Mouse (Mus musculus): ENCODE measurements around the gene D630045J12Rik.

Gene D630045J12Rik

GRCm38 (mm10) chr6:38253736-38254641, at the start of gene D630045J12Rik:
Gene D630045J12Rik, minus strand, starts transcription at chr6:38254009.
- peak; percentile 44 to 48 for DNase-seq

- DNase-seq: peak; percentile 33 to 47
Observed at GRCm38 (mm10) chr6:38298761-38299401, 45.1 kb upstream of the D630045J12Rik start, which contains the start of gene Zc3hav1l. Gene Zc3hav1l, minus strand, starts transcription at chr6:38299259.

DNA sequence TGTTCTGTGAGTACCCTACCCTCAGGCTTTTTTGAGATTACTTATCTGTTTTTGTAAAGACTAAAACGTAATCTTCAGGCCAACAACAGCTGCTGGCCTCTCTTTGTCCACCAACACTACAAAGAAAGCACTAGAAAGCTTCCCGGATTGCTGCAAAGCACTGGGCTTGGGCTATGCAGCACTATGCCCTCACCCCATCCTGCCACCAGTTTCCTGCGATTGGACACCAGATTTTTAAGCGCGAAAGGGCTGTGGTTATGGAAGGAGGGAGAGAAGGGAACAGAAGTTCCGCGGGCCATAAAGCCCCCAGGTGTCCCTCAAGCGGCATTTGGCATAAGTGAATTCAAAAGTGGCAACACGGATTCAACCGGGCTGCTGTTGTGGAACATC, 44.4 kb upstream of the D630045J12Rik start:
- no peak for DNase-seq

DNA sequence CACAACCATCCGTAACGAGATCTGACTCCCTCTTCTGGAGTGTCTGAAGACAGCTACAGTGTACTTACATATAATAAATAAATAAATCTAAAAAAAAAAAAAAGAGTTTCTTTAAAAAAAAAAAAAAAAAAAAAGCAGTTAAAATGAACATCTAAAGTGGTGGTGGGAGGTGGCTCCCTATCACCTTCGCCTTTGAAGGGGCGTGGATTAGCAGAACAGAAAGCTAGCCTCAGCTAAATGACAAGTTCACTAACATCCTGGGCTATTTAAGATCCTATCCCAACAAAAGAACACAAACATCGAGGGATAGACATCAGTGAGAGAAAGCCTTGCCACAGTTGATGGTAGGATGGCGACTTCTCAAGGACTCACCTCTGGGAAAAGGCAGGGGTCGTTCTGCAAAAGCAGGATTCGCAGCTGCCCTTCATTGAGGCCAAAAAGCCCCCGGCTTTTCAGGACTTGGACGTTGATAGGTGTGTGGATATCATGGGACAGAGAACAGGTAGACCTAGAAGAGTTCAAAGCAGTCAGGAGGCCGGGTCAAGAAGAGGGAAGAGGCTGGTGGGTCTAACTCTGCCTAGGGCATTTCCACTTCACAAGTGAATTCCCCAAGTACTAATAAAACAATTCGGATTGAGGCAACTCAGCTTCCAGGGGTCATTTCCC, 43.9 kb upstream of the D630045J12Rik start:
- DNase-seq: no peak

DNA sequence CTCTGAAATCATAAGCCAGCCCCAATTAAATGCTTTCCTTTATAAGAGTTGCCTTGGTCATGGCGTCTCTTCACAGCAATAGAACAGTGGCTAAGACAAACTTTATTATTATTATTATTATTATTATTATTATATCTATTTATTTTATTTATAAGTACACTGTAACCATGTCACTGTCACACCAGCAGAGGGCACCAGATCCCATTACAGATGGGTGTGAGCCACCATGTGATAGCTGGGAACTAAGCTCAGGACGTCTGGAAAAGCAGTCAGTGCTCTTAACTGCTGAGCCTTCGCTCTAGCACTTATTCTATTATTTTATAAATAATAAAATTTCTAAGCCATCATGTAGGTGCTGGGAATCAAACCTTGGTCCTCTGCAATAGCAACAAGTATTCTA, 39.9 kb upstream of the D630045J12Rik start:
- DNase-seq: no peak

- DNase-seq: no peak
Observed at GRCm38 (mm10) chr6:38292871-38293646, 39.2 kb upstream of the D630045J12Rik start.

DNA sequence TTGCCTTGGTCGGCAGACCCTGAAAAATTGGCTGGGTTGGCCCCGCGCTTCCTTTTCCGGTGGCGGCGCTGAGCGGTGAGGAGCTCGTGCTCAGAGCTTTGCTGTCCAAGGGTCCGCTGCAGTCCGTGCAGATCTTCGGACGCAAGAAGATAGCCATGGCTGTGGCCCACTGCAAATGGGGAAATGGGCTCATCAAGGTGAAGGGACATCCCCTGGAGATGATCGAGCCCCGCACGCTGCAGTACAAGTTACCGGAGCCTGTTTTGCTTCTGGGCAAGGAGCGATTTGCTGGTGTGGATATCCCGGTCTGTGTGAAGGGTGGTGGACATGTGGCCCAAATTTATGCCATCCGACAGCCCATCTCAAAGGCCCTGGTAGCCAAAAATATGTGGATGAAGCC, 30.6 kb upstream of the D630045J12Rik start:
- no peak for DNase-seq

DNA sequence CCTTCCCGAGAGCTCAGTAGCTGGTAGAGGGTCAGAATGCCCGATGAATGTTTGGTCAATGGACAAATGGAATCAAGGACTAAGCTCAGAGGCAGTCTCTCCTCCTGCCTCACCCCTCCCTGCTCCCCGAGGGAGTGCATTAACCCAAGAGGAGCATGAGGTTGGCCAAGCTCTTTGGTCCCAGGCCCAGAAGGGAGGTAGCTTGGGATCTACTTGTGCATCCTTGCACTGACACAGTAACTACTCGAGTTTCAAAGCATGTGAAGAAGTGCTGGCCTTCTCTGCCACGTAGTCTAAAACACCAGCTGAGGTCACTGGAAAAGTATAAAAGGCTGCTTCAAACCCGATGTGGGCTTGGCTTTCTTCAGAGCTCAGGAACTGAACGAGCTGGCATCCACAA, 10.7 kb upstream of the D630045J12Rik start:
- DNase-seq: no peak

- DNase-seq: no peak
Observed at GRCm38 (mm10) chr6:38263393-38264159, 9.8 kb upstream of the D630045J12Rik start.

GRCm38 (mm10) chr6:38261877-38262276, 8.1 kb upstream of the D630045J12Rik start:
- DNase-seq: no peak

DNA sequence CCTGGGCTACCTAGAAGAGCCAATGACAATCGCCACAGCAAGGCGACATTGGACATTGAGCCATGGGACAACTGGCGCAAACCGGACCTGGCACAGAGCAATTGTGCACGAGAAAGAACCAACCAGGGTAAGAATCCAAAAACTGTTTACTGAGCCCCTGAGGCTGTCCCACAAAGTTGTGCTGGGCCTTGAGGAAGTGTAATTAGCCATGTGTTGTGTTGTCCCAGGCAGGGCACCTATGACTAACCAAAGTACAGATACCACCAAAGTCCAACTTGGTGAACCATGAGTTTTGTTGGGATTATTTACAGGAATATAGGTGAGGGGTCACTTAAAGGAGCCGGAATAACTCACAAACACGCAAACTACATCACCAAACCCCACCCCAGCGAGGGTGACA, 3.7 kb upstream of the D630045J12Rik start:
- no peak for DNase-seq

- no peak for DNase-seq
Observed at GRCm38 (mm10) chr6:38256793-38257192, 3.0 kb upstream of the D630045J12Rik start.

DNA sequence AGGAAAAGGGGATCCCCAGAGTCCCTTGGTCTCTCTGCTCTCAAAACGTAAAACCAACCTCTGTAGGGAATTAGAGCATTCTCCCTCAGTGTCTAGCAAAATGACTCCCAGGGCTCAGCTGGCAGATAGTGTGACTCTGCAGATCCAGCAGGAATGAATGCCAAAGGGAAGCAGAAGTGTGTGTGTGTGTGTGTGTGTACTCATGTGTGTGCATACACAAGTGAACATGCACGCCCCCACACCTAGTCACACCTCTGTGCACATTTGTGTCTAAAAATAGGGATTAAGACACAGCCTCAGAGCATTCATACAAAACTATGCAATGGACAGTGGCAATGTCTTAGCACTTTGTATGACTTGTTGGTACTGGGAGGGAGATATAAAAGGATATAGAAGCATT, 2.0 kb upstream of the D630045J12Rik start:
- DNase-seq: no peak

- DNase-seq: no peak
Observed at GRCm38 (mm10) chr6:38252766-38253735, 758 bp downstream of the D630045J12Rik start.

DNA sequence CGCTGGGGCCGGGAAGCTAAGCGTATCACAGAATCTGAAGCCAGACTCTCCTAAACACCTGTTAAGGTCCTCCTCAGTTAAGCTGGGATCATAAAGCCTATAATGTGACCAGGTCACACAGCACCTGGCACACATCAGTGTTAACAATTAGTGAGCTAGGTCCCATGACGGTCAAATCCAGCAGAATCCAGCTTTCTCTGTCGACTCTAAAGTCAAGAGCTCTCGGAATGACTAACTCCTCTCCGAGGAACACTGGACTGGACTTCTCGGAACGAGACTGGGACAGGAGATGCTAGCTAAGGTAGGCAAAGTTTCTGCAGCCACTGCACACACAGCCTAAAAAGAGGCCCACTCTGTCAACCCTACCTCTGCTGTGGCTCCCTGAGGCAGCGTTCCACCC, 1.7 kb downstream of the D630045J12Rik start:
- no peak for DNase-seq

GRCm38 (mm10) chr6:38251464-38251863, 2.3 kb downstream of the D630045J12Rik start:
- no peak for DNase-seq

GRCm38 (mm10) chr6:38247362-38247761, 6.4 kb downstream of the D630045J12Rik start:
- DNase-seq: no peak

- no peak for DNase-seq
Observed at GRCm38 (mm10) chr6:38244806-38245205, 9.0 kb downstream of the D630045J12Rik start.

- no peak for DNase-seq
Observed at GRCm38 (mm10) chr6:38244167-38244566, 9.6 kb downstream of the D630045J12Rik start.

GRCm38 (mm10) chr6:38242833-38243232, 11.0 kb downstream of the D630045J12Rik start:
- DNase-seq: no peak

Data from thymus, adult 18-20 months (tissue).